26 mouse cellular contexts compared by ENCODE assay signal in genomic region chr13:97067691-97068090, GRCm38 (mm10). TPM values are rescaled to one million over a fixed set of nuclear protein-coding genes. Genes with fewer than 3 reads are reported as not detected.
A peak's percentile ranks its signal among the peaks of the same experiment; 100 is the strongest.
DNase-seq lines count a peak whose midpoint lies in the region; ATAC-seq and TF ChIP-seq lines count a peak whose summit lies in the region.
"Had no signal": no experiment of that assay in that cellular context is flagged by ENCODE, and none has a peak within 500 bp of the region (broad histone marks: within the 10 kb centered on the region; RNA-seq: fewer than 3 reads in every experiment).

No protein-coding gene starts in this region.

- no peak for TF ChIP-seq POLR2A in ES-Bruce4 (IDR thresholded peaks at IDR 0.05; ENCODE audit: insufficient read depth, low read length)

- H3K27ac ChIP-seq in heart, embryonic 13.5 days (replicated peaks): no peak overlapping the region
- H3K27ac ChIP-seq in ES-Bruce4 (ENCODE audit: insufficient read depth, low read length): peak overlapping the region; percentile 95
- H3K27ac ChIP-seq in ES-E14 (ENCODE audit: insufficient read depth, low read depth, low read length, poor library complexity, severe bottlenecking): peak overlapping the region; percentile 94
- peak overlapping the region; percentile 94 for H3K27ac ChIP-seq in liver, embryonic 12.5 days
- H3K27ac ChIP-seq: limb, embryonic 13.5 days had no signal

- H3K4me2 ChIP-seq in heart, embryonic 13.5 days: peak overlapping the region; percentile 39
- H3K4me2 ChIP-seq in liver, embryonic 12.5 days: peak overlapping the region; percentile 77
- H3K4me2 ChIP-seq: limb, embryonic 13.5 days had no signal

- intact Hi-C loops in heart, postnatal 25 days (cut with DNase I): no loop called here

- no peak overlapping the region for H3K9ac ChIP-seq in heart, embryonic 13.5 days
- peak overlapping the region; percentile 67 for H3K9ac ChIP-seq in ES-Bruce4 (ENCODE audit: low read depth, poor library complexity, severe bottlenecking)
- peak overlapping the region; percentile 69; the same call in 1 of the 2 replicates for H3K9ac ChIP-seq in ES-E14 (ENCODE audit: insufficient read depth, low read depth, low read length, poor library complexity, severe bottlenecking)
- peak overlapping the region; percentile 77 for H3K9ac ChIP-seq in liver, embryonic 12.5 days
- H3K9ac ChIP-seq: limb, embryonic 13.5 days had no signal

- H3K9me3 ChIP-seq in heart, embryonic 13.5 days: no peaks in the 10 kb centered on the region
- H3K9me3 ChIP-seq in ES-Bruce4 (replicated peaks; ENCODE audit: control insufficient read depth, insufficient read depth, low read length, poor library complexity, severe bottlenecking): no peaks in the 10 kb centered on the region
- no peaks in the 10 kb centered on the region for H3K9me3 ChIP-seq in ES-E14 (ENCODE audit: control insufficient read depth, insufficient read depth, low read depth, low read length)
- H3K9me3 ChIP-seq in liver, embryonic 12.5 days (replicated peaks): no peaks in the 10 kb centered on the region
- H3K9me3 ChIP-seq: limb, embryonic 13.5 days had no signal

- no peak for DNase-seq in heart, postnatal 25 days (ENCODE audit: low spot score)
- no peak for DNase-seq in ES-E14 (ENCODE audit: low read depth, low spot score)
- no peak for DNase-seq in adrenal gland, postnatal 25 days
- no peak for DNase-seq in urinary bladder, adult 18-20 months (ENCODE audit: low spot score in 2 of 2)
- no peak for DNase-seq in thymus, postnatal 25 days
- DNase-seq: adrenal gland, postnatal 10 days; cerebellum, adult 2 months; gastrocnemius, postnatal 14 days; kidney, adult 2 months; kidney, postnatal 14 days; layer of hippocampus, adult 9-11 months; right cerebral cortex, postnatal 25 days; thymus, postnatal 4 days had no signal

- no peak for TF ChIP-seq CTCF in ES-Bruce4 (IDR thresholded peaks at IDR 0.05; ENCODE audit: low read depth, low read length)

- H3K36me3 ChIP-seq in heart, embryonic 13.5 days: no peaks in the 10 kb centered on the region
- H3K36me3 ChIP-seq in ES-Bruce4 (ENCODE audit: control insufficient read depth, insufficient read depth, low read length, poor library complexity, severe bottlenecking) (no peaks in the 10 kb centered on the region), ES-E14 (ENCODE audit: control insufficient read depth, insufficient read depth, low read length, poor library complexity, severe bottlenecking) (no peaks in the 10 kb centered on the region)
- no peaks in the 10 kb centered on the region for H3K36me3 ChIP-seq in liver, embryonic 12.5 days
- H3K36me3 ChIP-seq: limb, embryonic 13.5 days had no signal

- H3K4me1 ChIP-seq in heart, embryonic 13.5 days: peaks cover 21% of the 10 kb centered on the region
- H3K4me1 ChIP-seq in ES-Bruce4 (ENCODE audit: control insufficient read depth, insufficient read depth, low read length) (peaks cover 4% of the 10 kb centered on the region), ES-E14 (ENCODE audit: control insufficient read depth in 2 of 2, insufficient read depth in 2 of 2, low read length in 2 of 2, poor library complexity in 1 of 2) (peaks cover 13 to 18% of the 10 kb centered on the region in 2 experiments)
- peaks cover 81% of the 10 kb centered on the region for H3K4me1 ChIP-seq in liver, embryonic 12.5 days

- TF ChIP-seq EP300 in ES-Bruce4 (IDR thresholded peaks at IDR 0.05; ENCODE audit: insufficient read depth, low read depth, low read length): no peak

- WGBS in heart, embryonic 13.5 days: 16% methylated on average over 6 of the region's 6 CpGs
- 30% methylated on average over 6 of the region's 6 CpGs for WGBS in liver, embryonic 12.5 days (ENCODE audit: insufficient replicate concordance)

- peak overlapping the region; percentile 10; the same call in 1 of the 2 replicates for H3K4me3 ChIP-seq in heart, embryonic 13.5 days
- H3K4me3 ChIP-seq in ES-Bruce4 (ENCODE audit: low read depth, low read length) (peak overlapping the region; percentile 52), ES-E14 (ENCODE audit: insufficient read depth in 1 of 2, low read depth in 1 of 2, low read length in 2 of 2, poor library complexity in 1 of 2, severe bottlenecking in 1 of 2) (peak overlapping the region; percentile 57 to 66)
- peak overlapping the region; percentile 56 for H3K4me3 ChIP-seq in liver, embryonic 12.5 days
- H3K4me3 ChIP-seq: limb, embryonic 13.5 days had no signal

- in situ Hi-C loops in ES-E14 (cut with MboI; ENCODE audit: low sequenced_read_pairs in 2 of 2, unreplicated experiment in 2 of 2): no loop called here

- ATAC-seq in heart, embryonic 13.5 days (ENCODE audit: extremely low read depth, insufficient number of reproducible peaks, low FRiP score, low TSS enrichment): no peak
- ATAC-seq in liver, embryonic 12.5 days: no peak
- ATAC-seq: forebrain, embryonic 16.5 days had no signal

- H3K27me3 ChIP-seq in heart, embryonic 13.5 days (replicated peaks): peaks cover 15% of the 10 kb centered on the region
- H3K27me3 ChIP-seq in ES-Bruce4 (ENCODE audit: control insufficient read depth, insufficient read depth, low read length, poor library complexity, severe bottlenecking): no peaks in the 10 kb centered on the region
- no peaks in the 10 kb centered on the region; the same call in 1 of the 2 replicates for H3K27me3 ChIP-seq in liver, embryonic 12.5 days (replicated peaks)

TF ChIP-seq in ES-E14, 5 proteins besides CTCF, POLR2A, EP300 and RAD21:
- TF ChIP-seq ZNF384 (IDR thresholded peaks at IDR 0.05; ENCODE audit: low read depth, low read length) (no peak), HCFC1 (IDR thresholded peaks at IDR 0.05; ENCODE audit: borderline replicate concordance, insufficient read depth, low read length) (no peak), ZC3H11A (IDR thresholded peaks at IDR 0.05; ENCODE audit: borderline replicate concordance, low read depth, low read length) (no peak), CHD2 (IDR thresholded peaks at IDR 0.05; ENCODE audit: low read depth, low read length) (no peak), MAFK (IDR thresholded peaks at IDR 0.05; ENCODE audit: insufficient read depth, low read depth, low read length) (no peak)

RNA-seq across cellular contexts. Expression of gene Fam169a, which starts 0.6 kb away (rescaled TPM):
- 5.1 and 6.9 TPM in 2 replicates for polyA plus RNA-seq in heart, embryonic 13.5 days (2015; fragmentation: Nextera tagmentation; extraction: Ambion mirVana)
- total RNA-seq in heart, postnatal 25 days (2021): under 1 TPM; 0.10 to 0.20 TPM
- 74.6 and 81.9 TPM in 2 replicates for polyA plus RNA-seq in ES-Bruce4 (2011; ENCODE audit: insufficient read depth, insufficient read length, low read depth, missing spikeins)
- total RNA-seq in ES-E14 (2012; rRNA removed): 63.4 and 67.2 TPM in 2 replicates
- 3.8 and 4.3 TPM in 2 replicates for polyA plus RNA-seq in liver, embryonic 12.5 days (2016; fragmentation: Nextera tagmentation; extraction: Ambion mirVana)
- 6.9 and 10.1 TPM in 2 replicates for total RNA-seq in adrenal gland, postnatal 25 days (2021)
- total RNA-seq: gastrocnemius, postnatal 14 days had no signal

RNA-seq across cellular contexts. Expression of gene Gm6169, which starts 31.3 kb away (rescaled TPM):
- polyA plus RNA-seq in heart, embryonic 13.5 days (2015; fragmentation: Nextera tagmentation; extraction: Ambion mirVana): 3.1 and 3.2 TPM in 2 replicates
- total RNA-seq in heart, postnatal 25 days (2021): 10 to 100 TPM in 1 of 2 experiments, not detected in 1; 10.5 TPM
- polyA plus RNA-seq in ES-Bruce4 (2011; ENCODE audit: insufficient read depth, insufficient read length, low read depth, missing spikeins): 165 and 181 TPM in 2 replicates
- 6.7 and 8.4 TPM in 2 replicates for total RNA-seq in ES-E14 (2012; rRNA removed)
- polyA plus RNA-seq in liver, embryonic 12.5 days (2016; fragmentation: Nextera tagmentation; extraction: Ambion mirVana): 0.75 and 1.5 TPM in 2 replicates
- total RNA-seq in adrenal gland, postnatal 25 days (2021): 23.3 and 33.2 TPM in 2 replicates
- polyA plus RNA-seq: testis, adult 2 months had no signal

RNA-seq across cellular contexts. Expression of gene 1700029F12Rik, which starts 33.5 kb away (rescaled TPM):
- polyA plus RNA-seq in heart, embryonic 13.5 days (2015; fragmentation: Nextera tagmentation; extraction: Ambion mirVana): not detected in 2 replicates
- total RNA-seq in heart, postnatal 25 days (2021): not detected
- polyA plus RNA-seq in ES-Bruce4 (2011; ENCODE audit: insufficient read depth, insufficient read length, low read depth, missing spikeins): not detected in 2 replicates
- not detected in 2 replicates for total RNA-seq in ES-E14 (2012; rRNA removed)
- polyA plus RNA-seq in liver, embryonic 12.5 days (2016; fragmentation: Nextera tagmentation; extraction: Ambion mirVana): not detected in 2 replicates
- total RNA-seq in adrenal gland, postnatal 25 days (2021): not detected in 2 replicates
- total RNA-seq: adrenal gland, postnatal 10 days; common myeloid progenitor, adult 5-6 weeks; gastrocnemius, postnatal 14 days; hematopoietic stem cell, adult 5-6 weeks; left cerebral cortex, adult 8-10 months; megakaryocyte progenitor cell, adult 5-6 weeks; monocyte, adult 5-6 weeks had no signal
- polyA plus RNA-seq: cerebellum, adult 2 months; forebrain, embryonic 16.5 days; limb, embryonic 13.5 days; lung, embryonic 16.5 days; neural tube, embryonic 14.5 days had no signal

Comparison
In these comparisons a context has a peak if more than half of its experiments do, and no peak if none do; other contexts are left out.
1. H3K4me3 ChIP-seq: peak in every context shown above with its lines; median percentile 62 in ES-E14; 56 in liver, embryonic 12.5 days; 52 in ES-Bruce4; 10 in heart, embryonic 13.5 days.